Mouse (Mus musculus) thymus, adult 2 months (tissue): ENCODE measurements around the gene Casp2. TPM values are rescaled to one million over a fixed set of nuclear protein-coding genes. Genes with fewer than 3 reads are reported as not detected.

Experiments
- DNase-seq: peaks from one replicate; pipeline ENCODE4 v3.0.0; 2021
- H3K27ac ChIP-seq: fragments of 200-500 bp; 2 replicates; pipeline ENCODE4 v1.5.1; 2012; ENCODE audit warnings: low read length, control low read depth; ENCODE audit not compliant: control insufficient read depth, insufficient read depth
- H3K27me3 ChIP-seq: fragments of 200-500 bp; 2 replicates; pipeline ENCODE4 v1.6.1; 2012; ENCODE audit warnings: mild to moderate bottlenecking, low read length, moderate library complexity, mixed read lengths; ENCODE audit not compliant: control insufficient read depth, insufficient read depth
- H3K36me3 ChIP-seq: fragments of 200-500 bp; 2 replicates; pipeline ENCODE4 v1.6.1; 2012; ENCODE audit warnings: mild to moderate bottlenecking, low read length, moderate library complexity; ENCODE audit not compliant: control insufficient read depth, insufficient read depth
- H3K4me1 ChIP-seq: fragments of 200-500 bp; replicated peaks from 2 replicates; pipeline ENCODE4 v1.6.1; 2012; ENCODE audit warnings: low read length; ENCODE audit not compliant: control insufficient read depth, insufficient read depth
- H3K4me3 ChIP-seq: fragments of 200-500 bp; 2 replicates; pipeline ENCODE4 v1.5.1; 2012; ENCODE audit warnings: mild to moderate bottlenecking, low read length, control low read depth, moderate library complexity; ENCODE audit not compliant: control insufficient read depth, insufficient read depth
- CTCF ChIP-seq: fragments of 200-500 bp; IDR thresholded peaks from 2 replicates; pipeline ENCODE4 v1.5.1; 2012; ENCODE audit warnings: mild to moderate bottlenecking, control low read depth, low read length, moderate library complexity, borderline replicate concordance; ENCODE audit not compliant: control insufficient read depth, poor library complexity, insufficient read depth; ENCODE audit errors: extremely low read depth
- POLR2A ChIP-seq: fragments of 200-500 bp; IDR thresholded peaks from 2 replicates; pipeline ENCODE4 v1.6.1; 2012; ENCODE audit warnings: mild to moderate bottlenecking, low read length, control low read depth, moderate library complexity; ENCODE audit not compliant: control insufficient read depth, poor library complexity, insufficient read depth; ENCODE audit errors: extremely low read depth
- WGBS: fragments of 180-500 bp; shearing (Covaris S2); methylation state at CpG from one replicate; pipeline ENCODE4 v1.1.7; 2018; 5-methylcytosine and 5-hydroxymethylcytosine counted together
- polyA plus RNA-seq: library from polyadenylated mRNA; depleted of rRNA; stranded (reverse); fragments of >200 nt; gene quantifications from 2 replicates; pipeline ENCODE4 v1.2.3, GENCODE M21; 2012

Gene Casp2
- polyA plus RNA-seq, 1 experiment, result 116 TPM

DNA sequence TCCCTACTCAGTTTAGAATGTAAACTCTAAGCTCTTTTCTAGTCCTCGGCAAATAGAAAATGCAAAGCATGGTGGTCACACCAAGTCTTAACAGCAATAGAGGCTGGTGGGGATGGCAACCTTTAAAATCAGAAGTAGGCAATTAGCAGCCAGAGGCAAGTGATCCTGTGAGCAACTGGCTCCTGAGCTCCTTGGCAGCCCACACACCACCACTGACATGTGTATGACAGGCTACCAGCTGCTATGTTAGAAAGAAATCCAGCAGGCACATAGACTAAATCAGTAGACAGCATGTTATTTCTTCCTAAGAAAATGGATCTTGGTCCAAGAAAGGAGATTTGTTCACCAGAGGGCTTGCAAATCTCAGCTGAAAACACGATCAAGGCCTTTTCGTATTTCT is 33.6 kb upstream of the Casp2 start:
- 97% methylated on average over 3 of the region's 3 CpGs for WGBS
- H3K36me3 ChIP-seq, result no peaks in the 10 kb centered on the region
- DNase-seq, result no peak
- H3K27ac ChIP-seq, result no peak overlapping the region
- no peak for TF ChIP-seq POLR2A
- TF ChIP-seq CTCF, result no peak
- no peak overlapping the region for H3K4me3 ChIP-seq
- H3K27me3 ChIP-seq, result no peaks in the 10 kb centered on the region
- H3K4me1 ChIP-seq, result no peaks in the 10 kb centered on the region

DNA sequence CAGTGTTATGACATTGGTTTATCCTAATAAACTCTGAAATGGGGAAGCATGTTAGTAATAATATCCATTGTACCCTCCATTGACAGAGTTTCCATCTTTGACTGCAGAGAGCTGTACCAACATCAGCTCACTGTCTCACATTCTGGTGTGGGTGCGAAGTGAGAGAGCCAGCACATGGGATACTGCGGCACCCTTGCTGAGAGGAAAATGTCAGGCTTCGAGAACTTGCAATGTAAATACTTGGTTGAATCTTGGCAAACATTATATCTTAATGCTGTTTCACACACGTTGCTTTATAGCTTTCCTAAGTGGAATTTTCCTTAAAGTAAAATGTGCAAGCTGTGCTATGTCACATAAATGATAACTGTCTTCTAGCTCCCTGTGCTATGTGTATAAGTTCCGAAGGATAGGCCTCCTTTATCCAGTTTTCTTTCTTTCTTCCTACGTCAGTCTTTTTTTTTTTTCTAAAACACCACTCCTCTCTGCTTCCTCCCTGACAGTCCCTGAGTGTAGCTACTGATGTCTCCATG is 27.4 kb upstream of the Casp2 start:
- no peaks in the 10 kb centered on the region for H3K27me3 ChIP-seq
- no peaks in the 10 kb centered on the region for H3K4me1 ChIP-seq
- 88% methylated on average over 6 of the region's 6 CpGs for WGBS
- no peak overlapping the region for H3K4me3 ChIP-seq
- no peak for TF ChIP-seq CTCF
- no peak for TF ChIP-seq POLR2A
- no peak for DNase-seq
- no peaks in the 10 kb centered on the region for H3K36me3 ChIP-seq
- no peak overlapping the region for H3K27ac ChIP-seq

- Histone ChIP-seq H3K4me1 (peaks cover 6% of the 10 kb centered on the region), H3K27me3 (no peaks in the 10 kb centered on the region), H3K27ac (no peak overlapping the region), H3K4me3 (no peak overlapping the region), H3K36me3 (no peaks in the 10 kb centered on the region)
- TF ChIP-seq POLR2A (no peak), CTCF (no peak)
- DNase-seq, result no peak
- 93% methylated on average over 6 of the region's 6 CpGs for WGBS
Measured at GRCm38 (mm10) chr6:42241311-42242045, 23.3 kb upstream of the Casp2 start.

GRCm38 (mm10) chr6:42245711-42246353 is 19.0 kb upstream of the Casp2 start, which contains the start of gene Gstk1:
Gene Gstk1, plus strand, starts transcription at chr6:42245935.
- 3% methylated on average over 28 of the region's 28 CpGs for WGBS
- Histone ChIP-seq H3K4me3 (peak within 1 kb of the TSS; percentile 53), H3K4me1 (peaks cover 7% of the 10 kb centered on the region), H3K27me3 (no peaks in the 10 kb centered on the region), H3K27ac (no peak within 1 kb of the TSS), H3K36me3 (no peaks in the 10 kb centered on the region)
- peak; percentile 84 for DNase-seq
- TF ChIP-seq CTCF, result no peak
- peak; percentile 53; the same call in 1 of the 2 replicates for TF ChIP-seq POLR2A

GRCm38 (mm10) chr6:42247173-42247572 is 17.6 kb upstream of the Casp2 start:
- peaks cover 7% of the 10 kb centered on the region for H3K4me1 ChIP-seq
- H3K27me3 ChIP-seq, result no peaks in the 10 kb centered on the region
- no peaks in the 10 kb centered on the region for H3K36me3 ChIP-seq
- no peak overlapping the region for H3K4me3 ChIP-seq
- no peak overlapping the region for H3K27ac ChIP-seq
- 76% methylated on average over 8 of the region's 8 CpGs for WGBS
- peak; percentile 14 for DNase-seq
- TF ChIP-seq POLR2A (no peak), CTCF (no peak)

- no peak overlapping the region for H3K4me3 ChIP-seq
- H3K27ac ChIP-seq, result no peak overlapping the region
- DNase-seq, result no peak
- peaks cover 7% of the 10 kb centered on the region for H3K4me1 ChIP-seq
- TF ChIP-seq CTCF, result no peak
- no peak for TF ChIP-seq POLR2A
- no peaks in the 10 kb centered on the region for H3K27me3 ChIP-seq
- 97% methylated on average over 1 of the region's 1 CpGs for WGBS
- H3K36me3 ChIP-seq, result no peaks in the 10 kb centered on the region
Measured at GRCm38 (mm10) chr6:42247981-42248380, 16.8 kb upstream of the Casp2 start.

GRCm38 (mm10) chr6:42251791-42252190 is 13.0 kb upstream of the Casp2 start:
- 93% methylated on average over 4 of the region's 4 CpGs for WGBS

More at GRCm38 (mm10) chr6:42251791-42252190, 13.0 kb upstream of the Casp2 start:
- Histone ChIP-seq H3K4me3 (no peak overlapping the region), H3K27me3 (no peaks in the 10 kb centered on the region), H3K36me3 (no peaks in the 10 kb centered on the region), H3K27ac (no peak overlapping the region), H3K4me1 (no peaks in the 10 kb centered on the region)
- TF ChIP-seq CTCF (no peak), POLR2A (no peak)
- no peak for DNase-seq
